Mouse (Mus musculus) cerebellum, adult 2 months (tissue): Measurements from ENCODE around the gene Dgcr2. TPM values are rescaled to one million over a fixed set of nuclear protein-coding genes. Genes with fewer than 3 reads are reported as not detected.

Experiments used
- DNase-seq, 2 experiments: peaks; one replicate each; pipeline ENCODE4 v3.0.0; 2021
- H3K27ac ChIP-seq: fragments of 200-500 bp; 2 replicates; pipeline ENCODE4 v1.5.1; 2012; ENCODE audit warnings: low read length, control low read depth, inconsistent platforms; ENCODE audit not compliant: insufficient read depth
- H3K27me3 ChIP-seq: fragments of 200-500 bp; 2 replicates; pipeline ENCODE4 v1.6.1; 2012; ENCODE audit warnings: inconsistent platforms, mild to moderate bottlenecking, low read length, moderate library complexity; ENCODE audit not compliant: control insufficient read depth, insufficient read depth
- H3K4me1 ChIP-seq: fragments of 200-500 bp; 2 replicates; pipeline ENCODE4 v1.6.1; 2011; ENCODE audit warnings: low read length; ENCODE audit not compliant: control insufficient read depth, insufficient read depth
- H3K4me3 ChIP-seq: fragments of 200-500 bp; replicated peaks from 2 replicates; pipeline ENCODE3; 2011; ENCODE audit warnings: mild to moderate bottlenecking, low read depth, low read length, control low read depth; ENCODE audit not compliant: insufficient read depth
- CTCF ChIP-seq: fragments of 200-500 bp; IDR thresholded peaks from 2 replicates; pipeline ENCODE4 v1.5.1; 2011; ENCODE audit warnings: low read depth, mild to moderate bottlenecking, control low read depth, low read length, moderate library complexity, borderline replicate concordance; ENCODE audit not compliant: insufficient read depth
- POLR2A ChIP-seq: fragments of 200-500 bp; IDR thresholded peaks from 2 replicates; pipeline ENCODE4 v1.6.1; 2011; ENCODE audit warnings: low read length, control low read depth, borderline replicate concordance; ENCODE audit not compliant: insufficient read depth
- WGBS: fragments of 180-500 bp; shearing (Covaris S2); methylation state at CpG from one replicate; pipeline ENCODE4 v1.1.7; 2018; 5-methylcytosine and 5-hydroxymethylcytosine counted together
- polyA plus RNA-seq: library from polyadenylated mRNA; depleted of rRNA; stranded (reverse); fragments of >200 nt; gene quantifications from 2 replicates; pipeline ENCODE4 v1.2.3, GENCODE M21; 2012

The Dgcr2 gene
- polyA plus RNA-seq, 1 experiment: 145 TPM

- H3K27ac ChIP-seq: no peak overlapping the region; the same call in 1 of the 2 replicates
- DNase-seq: peak; percentile 89 to 97
- H3K4me1 ChIP-seq: peaks cover 39% of the 10 kb centered on the region
- H3K4me3 ChIP-seq: no peak overlapping the region
- 3% methylated on average over 1 of the region's 1 CpGs for WGBS
- no peaks in the 10 kb centered on the region for H3K27me3 ChIP-seq
- no peak for TF ChIP-seq CTCF
- TF ChIP-seq POLR2A: peak; percentile 34; the same call in 1 of the 2 replicates
Measured at GRCm38 (mm10) chr16:17851860-17852259, 46.5 kb downstream of the Dgcr2 start.

- Histone ChIP-seq H3K4me3 (no peak overlapping the region), H3K4me1 (peaks cover 39% of the 10 kb centered on the region), H3K27me3 (no peaks in the 10 kb centered on the region), H3K27ac (peak overlapping the region; percentile 91)
- TF ChIP-seq CTCF (no peak), POLR2A (no peak)
- peak in 1 of 2 experiments; percentile 54 for DNase-seq
- 30% methylated on average over 5 of the region's 5 CpGs for WGBS
Measured at GRCm38 (mm10) chr16:17851331-17851730, 47.0 kb downstream of the Dgcr2 start.

GRCm38 (mm10) chr16:17849486-17849885 is 48.9 kb downstream of the Dgcr2 start:
- H3K4me1 ChIP-seq: peaks cover 46% of the 10 kb centered on the region
- no peak overlapping the region for H3K4me3 ChIP-seq
- TF ChIP-seq CTCF (0 out of 2 replicates have a peak, but pooled peaks have one; percentile 9), POLR2A (no peak)
- peak overlapping the region; percentile 84 for H3K27ac ChIP-seq
- 72% methylated on average over 6 of the region's 6 CpGs for WGBS
- H3K27me3 ChIP-seq: no peaks in the 10 kb centered on the region
- DNase-seq: no peak

GRCm38 (mm10) chr16:17848928-17849327 is 49.4 kb downstream of the Dgcr2 start:
- peaks cover 51% of the 10 kb centered on the region for H3K4me1 ChIP-seq
- H3K27ac ChIP-seq: peak overlapping the region; percentile 63; the same call in 1 of the 2 replicates
- no peak overlapping the region for H3K4me3 ChIP-seq
- WGBS: 22% methylated on average over 1 of the region's 1 CpGs
- H3K27me3 ChIP-seq: no peaks in the 10 kb centered on the region
- TF ChIP-seq POLR2A (no peak), CTCF (peak; percentile 80)
- DNase-seq: peak; percentile 53 to 81

- Histone ChIP-seq H3K4me1 (peaks cover 55% of the 10 kb centered on the region), H3K4me3 (no peak overlapping the region), H3K27me3 (no peaks in the 10 kb centered on the region), H3K27ac (peak overlapping the region; percentile 63; the same call in 1 of the 2 replicates)
- DNase-seq: no peak
- TF ChIP-seq POLR2A (no peak), CTCF (no peak)
- WGBS: 82% methylated on average over 6 of the region's 6 CpGs
Measured at GRCm38 (mm10) chr16:17848431-17848830, 49.9 kb downstream of the Dgcr2 start.

- DNase-seq: peak; percentile 74 to 76
- Histone ChIP-seq H3K27me3 (no peaks in the 10 kb centered on the region), H3K27ac (peak overlapping the region; percentile 45; the same call in 1 of the 2 replicates), H3K4me3 (no peak overlapping the region), H3K4me1 (peaks cover 48% of the 10 kb centered on the region)
- TF ChIP-seq CTCF: no peak
- TF ChIP-seq POLR2A: no peak
- 13% methylated on average over 10 of the region's 10 CpGs for whole genome bisulfite sequencing
Measured at GRCm38 (mm10) chr16:17843701-17844365, 54.5 kb downstream of the Dgcr2 start.

GRCm38 (mm10) chr16:17842437-17842836 is 55.9 kb downstream of the Dgcr2 start:
- DNase-seq: peak; percentile 54 to 61
- TF ChIP-seq CTCF (no peak), POLR2A (no peak)
- H3K4me1 ChIP-seq: peaks cover 57% of the 10 kb centered on the region
- H3K27me3 ChIP-seq: no peaks in the 10 kb centered on the region
- no peak overlapping the region for H3K4me3 ChIP-seq
- WGBS: 36% methylated on average over 7 of the region's 7 CpGs
- H3K27ac ChIP-seq: no peak overlapping the region

GRCm38 (mm10) chr16:17839976-17840375 is 58.4 kb downstream of the Dgcr2 start:
- peak overlapping the region; percentile 26 for H3K27ac ChIP-seq
- H3K27me3 ChIP-seq: no peaks in the 10 kb centered on the region
- DNase-seq: peak; percentile 83 to 88
- TF ChIP-seq CTCF (no peak), POLR2A (no peak)
- 10% methylated on average over 4 of the region's 4 CpGs for WGBS
- H3K4me3 ChIP-seq: no peak overlapping the region
- H3K4me1 ChIP-seq: peaks cover 62% of the 10 kb centered on the region
